Mouse (Mus musculus) liver, postnatal 0 days (tissue): ENCODE data around the gene Ccdc88c.
"Not testable (repeated sequence)": the region's sequence is repeated elsewhere in the genome, so short reads cannot be mapped to it uniquely, and the experiment has no call there.

ENCODE experiments used
- CTCF ChIP-seq: sonication (generic); IDR thresholded peaks from 2 replicates; pipeline ENCODE4 v1.5.1; 2016; ENCODE audit warnings: antibody characterized with exemption, low read depth
- EP300 ChIP-seq: IDR thresholded peaks from 2 replicates; pipeline ENCODE4 v1.6.1; 2016; ENCODE audit warnings: antibody characterized with exemption, low read depth, mild to moderate bottlenecking

DNA sequence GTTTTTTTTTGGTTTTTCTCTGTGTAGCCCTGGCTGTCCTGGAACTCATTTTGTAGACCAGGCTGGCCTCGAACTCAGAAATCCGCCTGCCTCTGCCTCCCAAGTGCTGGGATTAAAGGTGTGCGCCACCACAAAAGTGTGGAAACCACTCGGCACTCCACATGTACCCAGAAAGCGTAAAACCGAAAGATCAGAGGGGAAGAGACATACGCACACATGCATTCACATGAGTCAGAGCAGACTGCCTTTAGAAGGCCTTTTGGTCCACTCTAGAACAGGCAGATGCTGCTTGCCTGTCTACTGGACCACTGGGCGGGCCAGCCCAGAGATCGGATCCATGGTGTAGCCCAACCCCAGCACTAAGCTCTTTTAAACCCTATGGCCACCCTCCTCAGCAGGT is 15.2 kb downstream of the Ccdc88c start:
- not testable (repeated sequence) for TF ChIP-seq CTCF, EP300
